Mouse (Mus musculus): ENCODE data around the gene C130026I21Rik. TPM values are rescaled to one million over a fixed set of nuclear protein-coding genes. Genes with fewer than 3 reads are reported as not detected.
"Not testable (repeated sequence)": the region's sequence is repeated elsewhere in the genome, so short reads cannot be mapped to it uniquely, and the experiment has no call there.

The C130026I21Rik gene
- 0.33 TPM in 1 of 2 replicates, not detected in the other for total RNA-seq (2014; rRNA removed)
- not detected in 2 replicates for polyA plus RNA-seq (2015; fragmentation: Nextera tagmentation; extraction: Ambion mirVana)

GRCm38 (mm10) chr1:85270466-85270865, at the start of gene C130026I21Rik:
TSS of gene C130026I21Rik (minus strand) at chr1:85270566.
- H3K27me3 ChIP-seq (ENCODE audit: insufficient read depth, low read length); H3K9me3 ChIP-seq (ENCODE audit: low read length); H3K4me3 ChIP-seq (ENCODE audit: low read depth, low read length); H3K27ac ChIP-seq (ENCODE audit: low read depth, low read length); H3K9ac ChIP-seq; H3K4me2 ChIP-seq (ENCODE audit: low read depth); H3K4me1 ChIP-seq (ENCODE audit: insufficient read depth); H3K36me3 ChIP-seq (ENCODE audit: insufficient read depth); ATAC-seq; DNase-seq: not testable (repeated sequence)
- WGBS: no CpG with 5 or more reads among the region's 6 CpGs

DNA sequence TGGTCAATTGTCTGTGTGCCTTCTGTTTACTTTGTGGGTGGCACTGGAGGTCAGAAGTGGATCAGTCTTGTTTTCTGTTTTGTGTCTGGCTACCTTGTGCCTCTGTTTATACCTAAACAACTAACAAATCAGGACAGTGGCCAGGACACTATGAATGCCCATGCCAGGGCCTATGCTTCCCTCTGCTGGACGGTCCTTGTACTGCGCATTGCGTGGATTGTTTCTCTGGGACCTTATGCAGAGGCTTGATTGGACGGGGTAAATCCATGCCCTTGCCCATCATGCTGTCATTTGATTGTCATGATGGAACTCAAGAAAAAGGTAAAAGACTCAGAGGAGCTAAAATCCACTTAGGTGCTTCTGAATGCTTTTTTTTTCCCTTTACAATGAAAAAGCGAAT, 16.7 kb upstream of the C130026I21Rik start:
- not testable (repeated sequence) for H3K4me3 ChIP-seq (ENCODE audit: low read depth, low read length); H3K36me3 ChIP-seq (ENCODE audit: insufficient read depth); H3K9ac ChIP-seq; H3K4me1 ChIP-seq (ENCODE audit: insufficient read depth); H3K27me3 ChIP-seq (ENCODE audit: insufficient read depth, low read length); H3K4me2 ChIP-seq (ENCODE audit: low read depth); H3K27ac ChIP-seq (ENCODE audit: low read depth, low read length); H3K9me3 ChIP-seq (ENCODE audit: low read length); DNase-seq; ATAC-seq
- WGBS: 43% methylated on average over 4 of the region's 5 CpGs

DNA sequence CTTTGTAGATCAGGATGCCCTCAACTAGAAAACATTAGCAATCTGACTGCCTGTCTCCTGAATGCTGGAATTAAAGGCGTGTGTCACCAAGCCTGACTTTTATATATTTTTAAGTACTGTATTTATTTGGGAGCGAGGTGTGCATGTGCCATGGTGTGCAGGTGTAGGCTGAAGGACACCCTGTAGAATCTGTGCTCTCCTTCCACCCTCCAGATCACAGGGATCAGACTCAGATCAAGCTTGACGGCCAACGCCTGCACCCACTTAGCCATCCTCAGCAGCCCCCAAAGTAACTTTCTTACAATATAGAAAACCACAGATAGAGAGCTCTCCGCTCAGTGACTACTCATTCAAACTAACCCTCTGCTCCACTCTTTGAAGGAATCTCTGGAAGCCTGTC, 6.1 kb upstream of the C130026I21Rik start:
- not testable (repeated sequence) for H3K36me3 ChIP-seq (ENCODE audit: insufficient read depth); H3K27me3 ChIP-seq (ENCODE audit: insufficient read depth, low read length); H3K4me2 ChIP-seq (ENCODE audit: low read depth); DNase-seq; H3K9me3 ChIP-seq (ENCODE audit: low read length); H3K4me3 ChIP-seq (ENCODE audit: low read depth, low read length); H3K27ac ChIP-seq (ENCODE audit: low read depth, low read length); H3K9ac ChIP-seq; H3K4me1 ChIP-seq (ENCODE audit: insufficient read depth); ATAC-seq
- WGBS: 76% methylated on average over 3 of the region's 5 CpGs

DNA sequence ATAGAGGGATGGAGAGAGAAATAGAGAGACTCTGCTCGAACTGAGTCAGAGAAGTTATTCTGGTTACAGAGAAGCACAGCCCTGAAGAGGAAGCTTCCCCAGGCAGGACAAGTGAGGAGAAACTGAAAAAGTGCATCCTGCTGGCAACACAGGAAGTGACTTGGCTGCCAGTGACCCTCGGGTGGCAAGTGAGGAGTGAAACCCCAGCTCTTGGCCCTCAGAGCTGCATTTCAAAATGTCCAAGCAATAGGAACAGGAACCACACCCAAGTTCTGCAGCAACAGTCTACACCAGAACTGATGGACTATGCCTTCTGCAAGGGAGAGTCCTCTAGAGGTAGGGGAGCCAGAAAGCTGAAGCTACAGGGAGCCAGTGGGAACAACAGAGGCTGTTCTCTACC, 11.7 kb downstream of the C130026I21Rik start:
- H3K4me3 ChIP-seq (ENCODE audit: low read depth, low read length); H3K36me3 ChIP-seq (ENCODE audit: insufficient read depth); DNase-seq; H3K27me3 ChIP-seq (ENCODE audit: insufficient read depth, low read length); H3K27ac ChIP-seq (ENCODE audit: low read depth, low read length); H3K4me2 ChIP-seq (ENCODE audit: low read depth); ATAC-seq; H3K9ac ChIP-seq; H3K9me3 ChIP-seq (ENCODE audit: low read length); H3K4me1 ChIP-seq (ENCODE audit: insufficient read depth): not testable (repeated sequence)
- 53% methylated on average over 1 of the region's 2 CpGs for WGBS

DNA sequence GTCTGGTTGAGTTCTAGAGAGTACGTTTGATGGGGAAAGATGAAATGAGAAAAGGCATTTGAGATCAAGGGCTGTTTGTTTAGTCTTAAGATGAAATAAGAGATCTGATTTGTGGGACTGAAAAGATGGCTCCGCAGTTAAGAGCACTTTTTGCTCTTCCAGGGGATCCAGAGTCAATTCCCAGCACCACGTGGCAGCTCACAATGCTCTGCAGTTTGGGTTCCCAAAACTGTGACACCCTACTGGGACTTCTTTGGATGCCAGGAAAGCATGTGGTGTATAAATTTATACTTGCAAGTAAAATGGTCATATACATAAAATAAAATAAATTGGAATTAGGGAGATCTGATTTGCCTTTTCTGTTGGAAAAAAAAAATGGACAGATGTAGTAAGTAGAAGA, 15.1 kb downstream of the C130026I21Rik start:
- not testable (repeated sequence) for H3K27me3 ChIP-seq (ENCODE audit: insufficient read depth, low read length); H3K27ac ChIP-seq (ENCODE audit: low read depth, low read length); DNase-seq; H3K9me3 ChIP-seq (ENCODE audit: low read length); ATAC-seq; H3K4me3 ChIP-seq (ENCODE audit: low read depth, low read length); H3K4me2 ChIP-seq (ENCODE audit: low read depth); H3K4me1 ChIP-seq (ENCODE audit: insufficient read depth); H3K9ac ChIP-seq; H3K36me3 ChIP-seq (ENCODE audit: insufficient read depth)
- 54% methylated on average over 2 of the region's 3 CpGs for WGBS

- not testable (repeated sequence) for H3K27me3 ChIP-seq (ENCODE audit: insufficient read depth, low read length); DNase-seq; H3K27ac ChIP-seq (ENCODE audit: low read depth, low read length); H3K36me3 ChIP-seq (ENCODE audit: insufficient read depth); H3K4me3 ChIP-seq (ENCODE audit: low read depth, low read length); H3K4me1 ChIP-seq (ENCODE audit: insufficient read depth); H3K9ac ChIP-seq; ATAC-seq; H3K4me2 ChIP-seq (ENCODE audit: low read depth)
- peaks cover 14% of the 10 kb centered on the region for H3K9me3 ChIP-seq (ENCODE audit: low read length)
- WGBS: 85% methylated on average over 4 of the region's 4 CpGs
Measured at GRCm38 (mm10) chr1:85251211-85251610, 19.2 kb downstream of the C130026I21Rik start.

DNA sequence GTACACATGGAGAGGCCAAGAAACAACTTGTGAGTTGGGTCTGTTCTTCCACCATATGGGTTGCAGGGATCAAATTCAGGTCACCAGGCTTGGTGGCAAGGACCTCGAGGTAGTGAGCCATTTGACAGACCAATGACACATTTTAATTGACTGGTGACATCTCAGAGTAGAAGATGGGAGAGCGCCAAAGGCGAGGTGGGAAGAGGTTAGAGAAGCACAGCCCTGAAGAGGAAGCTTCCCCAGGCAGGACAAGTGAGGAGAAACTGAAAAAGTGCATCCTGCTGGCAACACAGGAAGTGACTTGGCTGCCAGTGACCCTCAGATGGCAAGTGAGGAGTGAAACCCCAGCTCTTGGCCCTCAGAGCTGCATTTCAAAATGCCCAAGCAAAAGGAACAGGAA, 21.4 kb downstream of the C130026I21Rik start:
- not testable (repeated sequence) for ATAC-seq; H3K4me1 ChIP-seq (ENCODE audit: insufficient read depth); DNase-seq; H3K4me2 ChIP-seq (ENCODE audit: low read depth); H3K27ac ChIP-seq (ENCODE audit: low read depth, low read length); H3K9ac ChIP-seq; H3K4me3 ChIP-seq (ENCODE audit: low read depth, low read length); H3K27me3 ChIP-seq (ENCODE audit: insufficient read depth, low read length); H3K36me3 ChIP-seq (ENCODE audit: insufficient read depth)
- 66% methylated on average over 3 of the region's 3 CpGs for WGBS
- peaks cover 14% of the 10 kb centered on the region for H3K9me3 ChIP-seq (ENCODE audit: low read length)

DNA sequence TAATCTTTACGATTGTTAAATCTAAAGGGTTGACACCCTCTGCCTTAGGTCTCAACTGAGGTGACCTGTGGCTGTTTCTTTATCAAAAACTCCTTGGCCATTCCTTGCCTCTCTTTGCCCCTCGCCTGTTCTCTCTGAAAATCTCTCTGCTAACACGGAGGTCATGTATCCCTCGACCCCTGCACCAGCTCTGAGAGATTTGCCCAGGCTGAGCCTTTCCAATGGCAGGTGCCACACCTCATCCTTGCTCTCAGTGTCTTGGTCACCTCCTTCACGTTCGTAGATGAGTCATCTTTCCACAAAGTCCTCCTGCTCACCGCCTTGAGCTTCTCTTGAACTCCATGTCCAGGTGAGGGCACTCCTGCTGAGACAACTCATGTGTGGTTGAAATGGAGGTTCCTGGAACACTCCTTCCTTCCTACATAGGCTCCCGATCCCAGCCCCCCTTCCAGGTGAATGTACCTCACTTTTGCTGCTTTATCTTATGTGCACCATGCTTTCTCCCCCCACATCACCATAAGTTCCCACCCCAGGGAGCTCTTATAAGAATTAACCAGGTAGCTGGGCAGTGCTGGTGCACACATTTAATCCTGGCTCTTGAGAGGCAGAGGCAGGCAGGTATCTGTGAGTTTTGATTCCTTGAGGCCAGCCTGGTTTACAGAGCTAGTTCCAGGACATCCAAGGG, 23.4 kb downstream of the C130026I21Rik start:
- H3K9me3 ChIP-seq (ENCODE audit: low read length): peaks cover 20% of the 10 kb centered on the region
- not testable (repeated sequence) for H3K27me3 ChIP-seq (ENCODE audit: insufficient read depth, low read length); H3K4me3 ChIP-seq (ENCODE audit: low read depth, low read length); H3K36me3 ChIP-seq (ENCODE audit: insufficient read depth); H3K4me1 ChIP-seq (ENCODE audit: insufficient read depth); H3K9ac ChIP-seq; DNase-seq; ATAC-seq; H3K27ac ChIP-seq (ENCODE audit: low read depth, low read length); H3K4me2 ChIP-seq (ENCODE audit: low read depth)
- 71% methylated on average over 8 of the region's 8 CpGs for WGBS

GRCm38 (mm10) chr1:85246266-85246665, 24.1 kb downstream of the C130026I21Rik start:
- ATAC-seq; H3K36me3 ChIP-seq (ENCODE audit: insufficient read depth): not testable (repeated sequence)

GRCm38 (mm10) chr1:85244941-85245340, 25.4 kb downstream of the C130026I21Rik start:
- 66% methylated on average over 3 of the region's 4 CpGs for WGBS
- not testable (repeated sequence) for H3K27me3 ChIP-seq (ENCODE audit: insufficient read depth, low read length); H3K4me1 ChIP-seq (ENCODE audit: insufficient read depth); H3K4me2 ChIP-seq (ENCODE audit: low read depth); DNase-seq; H3K9ac ChIP-seq; ATAC-seq; H3K27ac ChIP-seq (ENCODE audit: low read depth, low read length); H3K36me3 ChIP-seq (ENCODE audit: insufficient read depth); H3K4me3 ChIP-seq (ENCODE audit: low read depth, low read length)
- peaks cover 23% of the 10 kb centered on the region for H3K9me3 ChIP-seq (ENCODE audit: low read length)

More at GRCm38 (mm10) chr1:85246266-85246665, 24.1 kb downstream of the C130026I21Rik start:
- not testable (repeated sequence) for DNase-seq; H3K27me3 ChIP-seq (ENCODE audit: insufficient read depth, low read length); H3K4me3 ChIP-seq (ENCODE audit: low read depth, low read length); H3K4me2 ChIP-seq (ENCODE audit: low read depth); H3K27ac ChIP-seq (ENCODE audit: low read depth, low read length); H3K4me1 ChIP-seq (ENCODE audit: insufficient read depth); H3K9ac ChIP-seq
- WGBS: 86% methylated on average over 4 of the region's 5 CpGs
- peaks cover 20% of the 10 kb centered on the region for H3K9me3 ChIP-seq (ENCODE audit: low read length)

Data from forebrain, postnatal 0 days (tissue).